Mouse (Mus musculus): Measurements from ENCODE around the gene Tubd1. TPM values are rescaled to one million over a fixed set of nuclear protein-coding genes. Genes with fewer than 3 reads are reported as not detected.

The Tubd1 gene
- polyA plus RNA-seq, 1 experiment from 2014 or later = 11.0 TPM

DNA sequence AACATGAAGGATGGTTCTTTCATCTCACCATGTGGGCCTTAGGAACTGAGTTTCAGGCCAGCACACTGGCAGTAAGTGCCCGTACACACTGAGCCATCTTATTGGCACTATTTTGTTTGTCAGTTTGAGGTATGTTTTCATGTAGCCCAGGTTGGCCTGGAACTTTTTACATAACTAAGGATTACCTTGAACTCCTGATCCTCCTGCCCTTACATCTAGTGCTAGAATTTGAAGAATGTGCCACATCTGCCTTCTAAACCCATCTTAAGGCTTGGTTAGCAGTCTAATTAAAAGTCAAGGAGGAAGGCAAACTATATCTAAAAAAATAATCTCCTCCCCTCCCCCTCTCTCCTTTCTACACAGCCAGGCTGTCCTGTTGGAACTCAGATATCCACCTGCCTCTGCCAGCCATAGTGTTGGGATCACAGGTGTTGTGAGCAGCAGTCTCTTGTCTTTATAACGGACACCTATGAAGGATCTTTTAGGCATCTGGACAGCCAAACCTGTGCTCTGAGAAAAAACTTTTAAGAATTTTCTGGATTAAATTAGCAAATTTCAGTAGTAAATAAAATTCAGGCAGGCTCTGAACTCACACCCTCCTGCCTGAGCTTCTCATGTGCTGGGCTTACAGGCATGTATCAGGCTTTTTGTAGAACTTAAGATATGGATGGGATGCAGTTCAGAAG lies 47.3 kb downstream of the Tubd1 start:
- Histone ChIP-seq H3K4me1 (ENCODE audit: control insufficient read depth, insufficient read depth, low read length) (no peaks in the 10 kb centered on the region), H3K4me2 (ENCODE audit: low read length) (no peak overlapping the region), H3K36me3 (ENCODE audit: control insufficient read depth, insufficient read depth, low read length) (0 out of 2 replicates have a peak, but pooled peaks cover 3% of the 10 kb centered on the region), H3K9ac (ENCODE audit: low read length) (no peak overlapping the region), H3K4me3 (ENCODE audit: low read depth, low read length) (no peak overlapping the region), H3K27ac (ENCODE audit: low read depth, low read length) (no peak overlapping the region), H3K9me3 (replicated peaks; ENCODE audit: control insufficient read depth, low read length) (no peaks in the 10 kb centered on the region), H3K27me3 (replicated peaks; ENCODE audit: control insufficient read depth, insufficient read depth, low read length) (no peaks in the 10 kb centered on the region)
- no peak for DNase-seq (ENCODE audit: low spot score)
- ATAC-seq = no peak
- 88% methylated on average over 2 of the region's 2 CpGs for WGBS

GRCm38 (mm10) chr11:86592993-86593392 lies 48.2 kb downstream of the Tubd1 start:
- Histone ChIP-seq H3K9ac (ENCODE audit: low read length) (no peak overlapping the region), H3K36me3 (ENCODE audit: control insufficient read depth, insufficient read depth, low read length) (0 out of 2 replicates have a peak, but pooled peaks cover 3% of the 10 kb centered on the region), H3K4me2 (ENCODE audit: low read length) (no peak overlapping the region), H3K9me3 (replicated peaks; ENCODE audit: control insufficient read depth, low read length) (no peaks in the 10 kb centered on the region), H3K27ac (ENCODE audit: low read depth, low read length) (no peak overlapping the region), H3K27me3 (replicated peaks; ENCODE audit: control insufficient read depth, insufficient read depth, low read length) (no peaks in the 10 kb centered on the region), H3K4me1 (ENCODE audit: control insufficient read depth, insufficient read depth, low read length) (no peaks in the 10 kb centered on the region), H3K4me3 (ENCODE audit: low read depth, low read length) (no peak overlapping the region)
- ATAC-seq (no peak), DNase-seq (ENCODE audit: low spot score) (no peak)
- WGBS = 36% methylated on average over 3 of the region's 3 CpGs

DNA sequence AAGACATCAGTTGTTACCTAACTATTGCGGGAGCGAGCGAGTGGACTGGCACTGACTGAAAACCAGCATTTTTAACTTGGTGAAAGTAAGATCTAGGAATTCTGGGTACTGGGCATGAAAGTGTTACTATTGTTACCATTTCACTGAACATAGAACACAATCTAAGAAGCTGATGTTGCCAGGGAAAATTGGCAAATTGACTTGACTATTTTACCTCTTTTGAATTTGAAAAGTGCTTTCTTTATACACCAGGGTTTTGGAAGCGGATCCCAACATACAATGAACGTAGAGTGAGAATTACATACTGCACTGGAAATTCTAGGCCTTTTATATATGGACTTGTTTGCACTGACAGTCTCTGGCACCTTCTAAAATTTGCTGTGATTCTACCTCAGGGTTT lies 48.7 kb downstream of the Tubd1 start:
- H3K9ac ChIP-seq (ENCODE audit: low read length) = no peak overlapping the region
- no peaks in the 10 kb centered on the region for H3K9me3 ChIP-seq (replicated peaks; ENCODE audit: control insufficient read depth, low read length)
- no peak overlapping the region for H3K4me3 ChIP-seq (ENCODE audit: low read depth, low read length)
- H3K4me1 ChIP-seq (ENCODE audit: control insufficient read depth, insufficient read depth, low read length) = no peaks in the 10 kb centered on the region
- no peak for ATAC-seq
- no peak overlapping the region for H3K27ac ChIP-seq (ENCODE audit: low read depth, low read length)
- H3K27me3 ChIP-seq (replicated peaks; ENCODE audit: control insufficient read depth, insufficient read depth, low read length) = no peaks in the 10 kb centered on the region
- WGBS = 84% methylated on average over 5 of the region's 5 CpGs
- H3K4me2 ChIP-seq (ENCODE audit: low read length) = no peak overlapping the region
- 0 out of 2 replicates have a peak, but pooled peaks cover 3% of the 10 kb centered on the region for H3K36me3 ChIP-seq (ENCODE audit: control insufficient read depth, insufficient read depth, low read length)
- DNase-seq (ENCODE audit: low spot score) = no peak

DNA sequence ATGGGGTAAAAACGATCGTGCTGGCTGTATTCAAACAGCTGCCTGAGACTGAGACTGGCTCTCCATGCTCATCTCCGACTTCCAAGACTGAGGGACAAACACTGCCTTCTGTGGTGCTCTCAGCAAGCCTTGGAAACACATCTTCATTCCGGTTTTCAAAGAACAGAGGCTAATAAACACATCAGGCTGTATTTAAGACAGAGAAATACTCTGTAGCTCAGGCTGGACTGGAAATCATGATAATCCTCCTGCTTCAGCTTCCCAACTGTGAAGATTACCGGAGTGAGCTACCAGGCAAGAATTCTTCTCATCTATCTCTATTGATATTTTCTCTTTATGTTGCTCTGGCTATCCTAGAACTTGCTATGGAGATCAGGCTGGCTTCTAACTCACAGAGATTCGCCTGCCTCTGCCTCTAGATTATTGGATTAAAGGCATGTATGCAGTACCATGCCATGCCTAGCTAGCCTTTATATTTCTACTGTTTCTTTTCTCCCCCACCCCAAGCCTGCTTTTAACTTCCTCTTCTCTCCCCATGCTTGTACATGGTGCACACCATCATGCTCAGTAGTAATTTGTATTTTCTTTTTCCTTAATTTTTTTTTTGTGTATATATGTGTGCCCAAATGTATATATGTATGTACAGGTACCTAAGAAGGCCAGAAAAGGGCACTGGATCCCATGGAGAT lies 49.5 kb downstream of the Tubd1 start:
- Histone ChIP-seq H3K27me3 (replicated peaks; ENCODE audit: control insufficient read depth, insufficient read depth, low read length) (no peaks in the 10 kb centered on the region), H3K4me3 (ENCODE audit: low read depth, low read length) (no peak overlapping the region), H3K4me1 (ENCODE audit: control insufficient read depth, insufficient read depth, low read length) (no peaks in the 10 kb centered on the region), H3K9me3 (replicated peaks; ENCODE audit: control insufficient read depth, low read length) (no peaks in the 10 kb centered on the region), H3K4me2 (ENCODE audit: low read length) (no peak overlapping the region), H3K36me3 (ENCODE audit: control insufficient read depth, insufficient read depth, low read length) (0 out of 2 replicates have a peak, but pooled peaks cover 3% of the 10 kb centered on the region), H3K9ac (ENCODE audit: low read length) (no peak overlapping the region), H3K27ac (ENCODE audit: low read depth, low read length) (no peak overlapping the region)
- 90% methylated on average over 6 of the region's 6 CpGs for WGBS
- ATAC-seq (no peak), DNase-seq (ENCODE audit: low spot score) (no peak)

- WGBS = 94% methylated on average over 6 of the region's 6 CpGs
- no peak overlapping the region for H3K27ac ChIP-seq (ENCODE audit: low read depth, low read length)
- no peak for DNase-seq (ENCODE audit: low spot score)
- H3K27me3 ChIP-seq (replicated peaks; ENCODE audit: control insufficient read depth, insufficient read depth, low read length) = no peaks in the 10 kb centered on the region
- no peak overlapping the region for H3K4me3 ChIP-seq (ENCODE audit: low read depth, low read length)
- no peak overlapping the region for H3K9ac ChIP-seq (ENCODE audit: low read length)
- H3K4me2 ChIP-seq (ENCODE audit: low read length) = no peak overlapping the region
- H3K4me1 ChIP-seq (ENCODE audit: control insufficient read depth, insufficient read depth, low read length) = no peaks in the 10 kb centered on the region
- no peak for ATAC-seq
- H3K9me3 ChIP-seq (replicated peaks; ENCODE audit: control insufficient read depth, low read length) = no peaks in the 10 kb centered on the region
- 0 out of 2 replicates have a peak, but pooled peaks cover 3% of the 10 kb centered on the region for H3K36me3 ChIP-seq (ENCODE audit: control insufficient read depth, insufficient read depth, low read length)
Measured at GRCm38 (mm10) chr11:86595366-86595765, 50.6 kb downstream of the Tubd1 start.

DNA sequence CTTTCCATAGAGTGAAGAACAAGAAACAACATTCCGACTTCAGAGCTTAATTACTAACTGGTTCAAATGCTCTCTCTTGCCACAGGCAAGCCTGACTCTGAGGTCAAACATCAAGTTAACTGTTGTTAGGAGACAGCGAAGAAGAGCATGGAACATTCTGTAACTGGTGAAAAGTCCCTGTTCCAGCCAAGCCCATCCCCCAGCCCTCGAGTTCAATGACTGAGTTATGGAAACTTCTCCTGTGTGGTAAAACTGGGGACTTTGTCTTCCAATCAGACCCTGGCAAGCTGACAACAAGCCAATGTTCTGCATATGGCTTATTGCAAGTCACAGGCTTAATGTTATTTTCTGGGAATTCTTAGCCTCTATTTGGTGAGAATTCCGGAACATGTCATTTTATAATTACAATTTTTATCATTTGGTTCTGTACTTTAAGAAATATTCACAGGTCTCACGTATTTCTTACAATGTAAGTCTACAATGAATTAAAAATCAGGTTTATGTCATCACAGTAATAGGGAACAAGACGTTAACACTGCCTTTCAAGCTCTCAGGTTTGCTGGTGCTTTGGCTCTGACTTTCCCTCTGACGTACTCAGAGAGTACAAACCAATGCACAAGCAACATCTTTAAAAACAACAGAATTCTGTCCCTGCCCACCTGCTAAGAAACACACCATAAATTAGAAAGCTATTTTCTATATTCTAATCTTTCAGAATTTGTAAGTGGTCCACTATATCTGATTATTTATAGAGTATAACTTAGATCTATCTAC lies 51.6 kb downstream of the Tubd1 start:
- WGBS = 87% methylated on average over 7 of the region's 7 CpGs
- DNase-seq (ENCODE audit: low spot score) (no peak), ATAC-seq (no peak)
- Histone ChIP-seq H3K4me1 (ENCODE audit: control insufficient read depth, insufficient read depth, low read length) (no peaks in the 10 kb centered on the region), H3K4me3 (ENCODE audit: low read depth, low read length) (no peak overlapping the region), H3K9me3 (replicated peaks; ENCODE audit: control insufficient read depth, low read length) (no peaks in the 10 kb centered on the region), H3K4me2 (ENCODE audit: low read length) (no peak overlapping the region), H3K9ac (ENCODE audit: low read length) (no peak overlapping the region), H3K36me3 (ENCODE audit: control insufficient read depth, insufficient read depth, low read length) (0 out of 2 replicates have a peak, but pooled peaks cover 3% of the 10 kb centered on the region), H3K27ac (ENCODE audit: low read depth, low read length) (no peak overlapping the region), H3K27me3 (replicated peaks; ENCODE audit: control insufficient read depth, insufficient read depth, low read length) (no peaks in the 10 kb centered on the region)

- ATAC-seq = no peak
Measured at GRCm38 (mm10) chr11:86596976-86597375, 52.2 kb downstream of the Tubd1 start.

DNA sequence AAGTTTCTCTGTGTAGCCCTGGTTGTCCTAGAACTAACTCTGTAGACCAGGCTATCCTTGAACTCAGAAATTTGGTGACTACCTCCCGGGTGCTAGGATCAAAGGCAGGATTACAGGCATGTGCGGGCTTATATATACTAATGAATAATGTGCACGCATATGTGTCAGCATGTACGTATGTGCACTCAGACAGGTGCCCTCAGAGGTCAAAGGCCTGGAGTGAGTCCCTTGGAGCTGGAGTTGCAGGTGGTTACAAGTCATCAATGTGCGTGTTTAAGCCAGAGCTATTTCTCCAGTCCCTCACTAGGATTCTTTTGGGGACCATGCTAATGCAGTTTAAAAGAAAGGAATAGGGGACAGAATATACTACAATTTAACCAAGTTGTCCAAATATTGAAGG lies 53.4 kb downstream of the Tubd1 start:
- WGBS = 92% methylated on average over 5 of the region's 5 CpGs
- Histone ChIP-seq H3K36me3 (ENCODE audit: control insufficient read depth, insufficient read depth, low read length) (no peaks in the 10 kb centered on the region), H3K4me1 (ENCODE audit: control insufficient read depth, insufficient read depth, low read length) (no peaks in the 10 kb centered on the region), H3K9ac (ENCODE audit: low read length) (no peak overlapping the region), H3K9me3 (replicated peaks; ENCODE audit: control insufficient read depth, low read length) (no peaks in the 10 kb centered on the region), H3K27me3 (replicated peaks; ENCODE audit: control insufficient read depth, insufficient read depth, low read length) (no peaks in the 10 kb centered on the region), H3K27ac (ENCODE audit: low read depth, low read length) (no peak overlapping the region), H3K4me3 (ENCODE audit: low read depth, low read length) (no peak overlapping the region), H3K4me2 (ENCODE audit: low read length) (no peak overlapping the region)
- DNase-seq (ENCODE audit: low spot score) = no peak
- no peak for ATAC-seq

More at GRCm38 (mm10) chr11:86596976-86597375, 52.2 kb downstream of the Tubd1 start:
- Histone ChIP-seq H3K36me3 (ENCODE audit: control insufficient read depth, insufficient read depth, low read length) (0 out of 2 replicates have a peak, but pooled peaks cover under 1% of the 10 kb centered on the region), H3K4me2 (ENCODE audit: low read length) (no peak overlapping the region), H3K9ac (ENCODE audit: low read length) (no peak overlapping the region), H3K27me3 (replicated peaks; ENCODE audit: control insufficient read depth, insufficient read depth, low read length) (no peaks in the 10 kb centered on the region), H3K9me3 (replicated peaks; ENCODE audit: control insufficient read depth, low read length) (no peaks in the 10 kb centered on the region), H3K27ac (ENCODE audit: low read depth, low read length) (no peak overlapping the region), H3K4me1 (ENCODE audit: control insufficient read depth, insufficient read depth, low read length) (no peaks in the 10 kb centered on the region), H3K4me3 (ENCODE audit: low read depth, low read length) (no peak overlapping the region)
- 91% methylated on average over 3 of the region's 3 CpGs for WGBS
- DNase-seq (ENCODE audit: low spot score) = no peak

Measured in forebrain, embryonic 14.5 days (tissue).